Mouse (Mus musculus) T-helper 2 cell (primary cell): ENCODE results near the gene Gstm1.
"Not testable (repeated sequence)": the region's sequence is repeated elsewhere in the genome, so short reads cannot be mapped to it uniquely, and the experiment has no call there.

Experiments used
- in situ Hi-C: fragments of 300-600 bp; cut with MboI, MseI; formaldehyde crosslinking; loops from one replicate; pipeline ENCODE4 v1.15.1; 2025; ENCODE audit warnings: high pct_unique_total_duplicates

The Gstm1 gene

DNA sequence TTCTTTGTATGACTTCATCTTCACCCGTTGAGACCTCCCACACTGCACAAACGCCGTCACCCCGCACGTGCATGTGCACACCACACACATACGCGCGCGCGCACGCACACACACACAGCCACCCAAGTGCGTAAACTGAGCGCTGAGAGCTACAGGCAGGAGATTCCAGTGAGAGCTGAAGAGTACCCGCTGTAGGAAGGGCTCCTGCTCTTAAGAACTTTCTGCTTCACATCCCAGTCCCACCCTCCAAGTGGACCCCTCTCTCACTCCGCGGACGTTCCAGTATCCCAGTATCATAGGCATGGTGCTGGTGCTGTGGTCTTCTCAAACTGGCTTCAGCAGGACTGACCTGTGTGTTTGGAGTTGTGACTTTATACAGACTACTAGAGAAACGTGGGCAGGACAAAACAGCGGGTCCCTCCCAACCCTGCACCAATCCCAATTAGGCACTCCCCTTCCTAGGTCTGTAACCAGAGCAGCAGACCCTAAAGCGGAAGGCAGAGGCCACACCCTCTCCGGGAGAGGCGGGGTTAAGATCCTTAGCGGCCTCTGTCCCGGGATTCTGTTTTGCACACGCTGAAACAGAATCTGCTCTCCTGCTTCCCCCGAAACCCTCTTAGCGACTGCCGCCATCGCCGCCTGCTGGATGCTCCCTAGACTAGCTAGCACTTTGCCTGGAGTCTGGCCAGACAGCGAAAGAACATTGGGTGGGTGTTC lies at the start of gene Gstm1:
Gene Gstm1 (minus strand): TSS at position 501 of the 717 bp plus-strand sequence.
- in situ Hi-C loops = no loop called here

DNA sequence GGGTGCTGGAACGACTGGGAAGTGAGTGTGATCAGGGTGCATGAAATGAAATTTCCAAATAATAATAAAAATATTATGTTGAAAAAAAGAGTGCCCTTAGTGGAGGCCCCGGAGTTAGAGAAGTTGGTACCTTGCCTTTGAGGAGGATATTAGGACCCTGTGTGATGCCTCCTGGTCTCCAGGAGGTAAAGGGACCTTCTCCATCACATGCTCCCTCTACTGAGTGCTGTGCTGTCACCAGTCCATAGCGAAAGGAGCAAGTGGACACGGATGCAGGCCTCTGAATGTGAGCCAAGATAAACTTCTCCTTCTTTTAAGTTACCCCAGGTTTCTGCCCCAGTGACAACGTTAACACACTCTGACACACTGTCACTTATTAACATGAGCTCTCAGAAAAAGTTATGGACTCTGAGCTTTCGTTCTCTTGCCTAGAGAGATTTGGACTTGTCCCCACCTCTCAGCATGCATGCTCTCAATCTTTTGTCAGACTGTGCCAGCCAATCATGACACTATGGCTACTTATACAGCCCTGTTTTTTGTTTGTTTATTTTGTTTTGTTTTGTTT lies 49.7 kb upstream of the Gstm1 start:
- in situ Hi-C loops = no loop called here

DNA sequence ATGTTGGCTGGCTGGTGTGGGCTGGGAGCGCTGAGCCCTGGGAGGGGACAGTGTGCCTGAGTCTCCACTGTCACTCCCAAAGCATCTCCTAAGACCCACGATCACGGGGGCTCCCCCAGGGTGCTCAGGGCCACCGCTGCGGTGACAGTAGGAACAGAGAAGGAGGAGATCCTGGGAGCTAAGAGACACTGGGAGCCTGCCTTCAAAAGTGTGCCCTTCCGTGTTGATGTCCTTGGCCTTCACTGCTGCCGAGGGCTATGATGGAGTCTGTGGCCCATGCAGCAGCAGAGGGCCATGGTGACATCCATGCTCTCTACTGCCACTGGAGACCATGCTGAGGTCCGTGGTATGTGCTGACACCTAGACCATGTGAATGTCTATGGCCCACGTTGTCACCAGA lies 47.8 kb upstream of the Gstm1 start:
- in situ Hi-C loops = no loop called here

DNA sequence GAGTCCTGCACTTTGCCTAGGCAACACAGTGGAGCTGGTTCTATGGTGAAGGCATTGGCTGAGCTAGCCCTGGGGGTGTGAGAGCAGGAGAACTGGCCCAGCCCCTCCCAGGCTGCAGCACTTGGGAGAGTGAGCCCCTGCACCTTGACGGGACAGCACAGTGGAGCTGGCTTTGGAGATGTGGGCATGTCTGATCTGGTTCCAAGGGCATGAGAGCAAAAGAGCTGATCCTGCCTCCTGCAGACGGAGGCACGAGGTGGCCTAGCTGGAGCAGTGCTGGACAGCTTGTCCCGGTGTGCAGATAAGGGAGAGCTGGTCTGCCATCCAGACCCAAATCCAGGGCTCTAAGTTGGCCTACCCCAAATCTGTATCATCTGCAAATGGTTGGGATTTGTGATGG lies 46.9 kb upstream of the Gstm1 start:
- in situ Hi-C loops = no loop called here

DNA sequence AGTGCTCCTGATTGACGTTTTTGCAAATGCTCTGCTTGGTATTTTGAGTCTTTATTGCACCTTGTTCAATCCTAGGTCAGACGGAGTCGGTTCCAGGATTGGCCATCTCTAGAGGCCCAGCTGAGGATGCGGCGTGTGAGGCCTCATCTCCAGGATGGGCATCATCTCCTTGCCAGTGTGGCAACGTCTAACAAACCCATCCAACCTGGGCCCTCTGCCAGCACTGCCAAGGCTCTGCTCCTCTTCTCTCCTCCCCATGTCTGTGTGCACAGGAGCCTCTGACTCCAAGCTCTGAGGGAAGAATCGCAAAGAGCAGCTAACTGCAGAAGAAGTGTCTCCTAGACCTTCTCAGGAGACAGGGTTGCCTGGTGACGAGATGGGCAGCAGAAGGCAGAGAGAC lies 44.9 kb upstream of the Gstm1 start:
- in situ Hi-C loops = no loop called here

DNA sequence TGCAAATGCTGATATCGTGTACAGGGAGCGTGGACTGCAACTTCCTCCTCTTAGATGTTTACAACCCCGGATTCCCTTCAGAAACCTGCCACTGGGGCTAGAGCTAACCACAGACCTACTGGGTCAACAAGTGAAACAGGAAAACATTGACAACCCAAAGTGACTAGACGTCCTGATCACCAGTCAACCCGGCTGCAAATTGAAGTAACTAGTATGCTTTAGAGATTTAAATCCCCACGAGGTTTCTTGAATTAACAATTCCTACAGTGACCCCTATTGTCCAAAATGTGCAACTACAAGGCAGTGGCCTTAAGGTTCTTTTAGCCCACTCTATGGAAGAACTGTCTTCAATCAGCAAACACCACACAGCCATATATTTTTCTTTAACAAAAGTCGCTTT lies 43.6 kb upstream of the Gstm1 start:
- in situ Hi-C loops = no loop called here

DNA sequence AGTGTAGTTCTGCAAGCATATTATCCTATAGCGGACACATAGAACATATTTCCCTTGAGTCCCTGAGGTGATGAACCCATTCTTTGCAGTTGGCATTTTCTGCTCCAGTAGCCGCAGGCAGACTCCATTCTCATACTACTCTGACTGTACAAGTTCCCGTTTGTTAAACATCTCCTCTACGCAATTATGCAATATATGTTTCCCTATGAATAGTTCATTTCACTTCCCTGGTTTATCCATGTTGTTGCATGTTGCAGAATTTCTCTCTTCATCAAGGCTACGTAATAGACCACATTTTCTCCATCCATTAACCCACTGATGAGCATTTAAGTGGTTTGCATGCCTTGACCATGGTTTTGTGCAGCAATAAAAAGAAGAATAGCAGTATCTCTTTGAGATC lies 32.7 kb upstream of the Gstm1 start:
- in situ Hi-C loops = no loop called here

DNA sequence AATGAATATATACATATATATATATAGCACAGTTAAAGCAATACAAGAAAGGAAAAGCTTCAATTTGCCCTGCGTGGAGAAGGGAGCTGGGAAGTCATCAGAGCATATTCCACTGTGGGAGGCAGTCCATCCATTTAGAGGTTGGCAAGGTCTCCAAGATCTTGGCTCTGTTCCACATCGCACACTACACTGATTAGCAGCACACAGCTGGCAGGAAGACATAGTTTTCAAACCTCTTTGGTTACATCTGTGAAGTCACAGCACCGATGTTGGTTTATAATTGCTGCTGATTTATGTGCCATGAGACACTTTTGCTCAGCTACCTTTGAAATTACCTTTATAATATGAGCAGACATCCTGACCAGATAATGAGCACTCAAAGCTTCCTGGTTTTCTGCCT lies 30.5 kb upstream of the Gstm1 start:
- in situ Hi-C loops = no loop called here

DNA sequence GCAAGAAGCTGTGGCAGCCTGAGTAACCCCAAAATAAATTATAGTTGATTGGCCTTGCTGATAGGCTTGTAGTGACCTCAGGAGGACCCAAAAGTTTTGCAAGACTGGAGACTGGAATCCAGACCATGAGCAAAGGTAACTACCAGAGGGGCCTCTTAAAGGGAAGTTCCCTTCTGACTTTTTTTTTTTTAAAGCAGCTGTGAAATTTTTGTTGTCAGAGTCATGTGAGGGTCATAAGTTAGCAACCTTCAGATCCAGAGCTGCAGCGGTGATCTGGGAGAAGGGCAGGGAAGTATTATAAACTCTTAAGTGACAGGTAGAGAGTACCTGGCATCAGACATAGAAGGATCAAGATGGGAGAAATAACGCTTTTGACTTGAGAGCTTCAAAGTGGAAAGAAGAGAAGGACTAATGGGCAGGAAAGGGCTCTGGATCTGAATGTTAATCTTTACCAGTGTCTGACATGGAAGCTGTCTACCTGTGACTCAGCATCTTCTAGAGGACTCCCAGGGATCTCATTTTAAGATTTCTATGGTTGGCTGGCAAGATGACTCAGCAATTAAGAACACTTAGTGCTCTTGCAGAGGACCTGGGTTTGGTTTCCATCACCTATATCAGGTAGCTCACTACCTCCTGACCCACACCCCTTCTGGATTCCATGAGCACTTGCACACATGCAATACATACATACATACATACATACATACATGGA lies 29.3 kb upstream of the Gstm1 start:
- in situ Hi-C loops = no loop called here

DNA sequence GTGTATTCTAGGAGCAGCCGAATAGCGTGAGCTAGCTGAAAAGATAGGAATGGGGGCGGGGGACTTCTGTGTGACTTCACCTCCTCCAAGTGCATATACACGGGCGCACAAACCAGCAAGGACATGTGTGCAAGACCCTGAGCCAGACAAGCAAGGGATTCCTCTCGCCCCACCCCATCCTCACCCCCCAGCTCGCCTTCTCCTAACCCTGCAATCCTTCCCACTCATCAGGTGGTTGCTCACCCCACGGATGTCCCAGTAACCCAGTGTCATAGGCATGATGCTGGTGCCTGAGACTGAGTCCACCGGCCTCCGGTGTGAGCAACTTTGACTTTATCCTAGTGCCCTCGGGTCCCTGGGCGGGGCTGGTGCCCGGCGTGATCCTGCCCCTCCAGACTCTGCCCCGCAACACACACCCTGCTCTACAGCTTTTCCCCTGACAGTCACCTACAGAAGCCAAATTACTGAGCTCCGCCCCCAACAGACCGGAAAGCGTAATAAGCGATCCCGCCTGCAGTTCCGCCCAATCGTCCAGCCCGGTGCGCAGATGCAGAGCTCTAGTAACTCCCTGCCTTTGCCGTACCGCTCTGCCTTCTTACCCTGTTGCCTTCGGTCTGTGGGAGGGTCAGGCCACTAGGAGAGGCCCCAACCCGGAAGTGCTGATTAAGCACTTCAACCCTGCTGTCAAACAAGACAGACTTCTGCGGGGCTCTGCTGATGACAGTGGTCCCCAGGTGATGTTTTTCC lies 26.8 kb upstream of the Gstm1 start, which contains the start of gene Gstm4:
Gene Gstm4 (minus strand): TSS at position 501 of the 747 bp plus-strand sequence.
- in situ Hi-C loops = no loop called here

DNA sequence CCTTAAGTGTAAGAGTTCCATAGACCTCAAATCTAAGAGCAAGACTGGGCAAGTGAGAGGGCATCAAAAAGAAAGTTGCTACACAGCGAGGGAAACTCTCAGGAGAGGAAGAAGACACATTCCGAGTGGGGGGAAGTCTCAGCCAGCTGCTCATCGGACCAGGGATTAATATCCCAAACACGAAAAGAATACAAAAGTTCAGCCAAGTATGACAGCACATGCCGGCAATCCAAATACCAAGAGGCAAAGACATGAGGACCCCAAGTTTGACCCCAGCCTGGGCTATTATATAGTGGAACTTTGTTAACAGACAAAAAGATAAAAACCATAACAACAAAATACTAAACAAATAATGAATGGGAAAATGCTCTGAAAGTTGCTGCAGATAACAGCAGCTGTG lies 15.4 kb upstream of the Gstm1 start:
- in situ Hi-C loops = no loop called here

DNA sequence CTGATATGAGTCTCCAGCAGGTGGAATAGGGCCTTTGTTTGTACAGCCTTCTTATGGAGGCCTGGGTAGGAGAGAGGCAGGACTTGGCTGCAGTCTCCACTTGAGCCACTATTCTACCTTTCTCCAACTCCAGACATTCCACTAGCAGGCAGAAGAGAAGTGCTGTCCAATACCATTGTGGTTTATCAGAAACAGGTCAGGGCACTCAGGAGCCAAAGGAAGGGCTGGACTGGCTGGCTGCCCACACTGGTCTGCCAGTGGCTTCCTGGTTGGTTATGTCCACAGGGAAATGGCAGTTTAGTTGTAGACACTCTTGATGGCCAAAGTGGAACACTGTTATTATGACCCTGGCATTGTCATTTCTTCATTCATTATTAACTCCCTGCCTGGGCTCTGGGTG lies 14.3 kb upstream of the Gstm1 start:
- in situ Hi-C loops = no loop called here

DNA sequence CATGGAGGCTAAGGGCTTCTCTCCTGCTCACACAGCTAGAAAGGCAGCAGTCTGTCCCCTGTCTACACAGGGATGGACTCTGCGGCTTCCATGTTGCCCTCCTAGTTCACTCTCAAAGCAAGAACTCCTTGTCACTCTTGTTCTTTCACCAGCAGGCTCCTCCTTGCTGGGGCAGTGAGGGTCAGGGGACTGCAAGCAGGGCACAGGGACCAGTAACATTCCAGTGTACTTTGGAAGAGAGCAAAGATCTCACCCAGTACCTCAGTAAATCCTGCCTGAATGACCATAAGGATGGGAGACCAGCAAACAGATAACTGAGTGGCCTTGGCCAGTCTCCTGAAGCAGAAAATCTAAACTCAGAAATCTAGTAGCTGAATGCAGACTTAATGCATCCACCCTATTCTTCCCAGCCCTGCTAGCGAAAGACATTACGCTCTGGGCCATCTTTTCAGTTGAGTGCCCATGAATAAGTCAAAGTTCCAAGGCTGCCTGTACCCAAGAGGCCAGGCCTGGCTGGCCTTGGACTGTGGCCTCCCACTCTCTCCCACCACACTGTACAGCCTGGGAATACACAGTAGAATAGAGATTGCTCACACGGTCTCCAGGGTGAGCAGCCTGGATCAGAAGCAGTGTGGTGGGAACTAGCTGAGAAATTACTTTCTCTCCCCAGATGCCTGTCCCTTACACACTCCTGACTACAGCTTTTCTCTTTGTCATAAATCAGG lies 11.0 kb upstream of the Gstm1 start:
- in situ Hi-C loops = no loop called here

DNA sequence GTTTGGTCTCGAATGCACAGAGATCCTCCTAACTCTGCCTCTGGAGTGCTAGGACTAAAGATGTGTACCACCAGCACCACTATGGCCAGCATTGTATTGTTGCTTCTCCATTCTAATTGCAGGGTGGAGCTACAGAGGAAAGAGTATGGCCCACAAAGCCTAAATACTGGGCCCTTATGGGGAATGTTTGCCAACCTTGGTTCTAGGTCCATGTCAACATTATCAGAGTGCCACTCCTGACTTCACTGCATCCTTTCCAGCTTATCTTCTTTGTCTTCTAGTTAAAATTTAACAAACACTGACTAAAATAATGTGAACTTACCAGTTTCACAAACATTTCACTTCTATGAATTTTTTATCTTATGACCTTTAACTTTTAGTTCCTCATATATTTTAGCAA lies 8.8 kb upstream of the Gstm1 start:
- in situ Hi-C loops = no loop called here

DNA sequence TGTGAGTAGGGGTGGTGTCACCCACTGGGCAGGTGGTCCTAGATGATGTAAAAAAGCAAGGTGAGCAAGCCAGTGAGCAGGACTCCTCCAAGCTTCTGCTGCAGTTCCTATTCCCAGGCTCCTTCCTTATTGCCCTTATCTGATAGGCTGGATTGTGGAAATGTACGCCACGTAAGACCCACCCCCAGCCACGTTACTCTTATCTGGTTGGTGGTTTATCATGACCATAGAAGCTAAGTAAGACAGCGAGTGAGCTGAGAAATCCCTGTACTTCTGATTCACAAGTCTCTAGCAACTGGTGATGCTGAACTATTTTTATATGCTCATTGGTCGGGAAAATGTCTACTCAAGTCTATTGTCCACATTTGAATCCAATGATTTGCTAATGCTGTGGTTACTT lies 8.3 kb upstream of the Gstm1 start:
- in situ Hi-C loops = no loop called here

DNA sequence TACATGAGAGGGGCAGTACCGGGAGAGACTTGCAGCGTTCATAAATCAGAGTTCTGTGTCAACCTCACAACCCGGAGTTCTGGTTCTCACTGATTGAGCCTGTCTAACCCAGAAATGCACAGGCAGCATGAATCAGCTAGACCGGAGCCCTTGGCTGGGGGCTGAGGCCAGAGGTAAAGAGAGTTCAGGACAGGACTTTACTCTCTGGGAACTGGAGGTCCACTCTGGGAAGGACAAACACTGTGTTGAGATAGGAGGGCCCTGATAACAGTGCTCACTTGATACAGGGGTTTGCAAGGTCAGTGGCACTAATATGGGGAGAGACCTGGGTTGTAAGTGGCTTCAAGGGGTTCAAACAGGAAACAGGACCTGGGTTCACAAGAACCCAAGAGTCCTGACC lies 7.5 kb upstream of the Gstm1 start:
- in situ Hi-C loops = no loop called here

DNA sequence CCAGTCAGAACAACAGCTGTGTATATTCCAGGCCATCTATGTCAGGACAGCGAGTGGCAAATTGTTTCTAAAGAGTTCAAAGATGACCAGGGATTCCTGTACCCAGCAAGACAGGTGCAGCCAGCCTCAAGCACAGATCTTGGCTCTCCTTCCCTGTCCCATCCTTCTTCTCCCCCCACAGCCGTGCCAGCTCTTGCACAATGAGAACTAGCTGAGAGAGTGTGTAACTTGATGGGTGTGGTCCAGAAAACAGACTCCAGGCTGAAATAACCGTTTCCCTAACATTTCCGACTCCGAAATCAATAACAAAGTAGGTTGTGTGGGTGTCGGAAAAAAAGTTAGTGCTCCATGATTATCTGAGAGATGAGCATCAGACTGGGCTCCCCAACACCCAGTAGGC lies 4.9 kb upstream of the Gstm1 start:
- in situ Hi-C loops = no loop called here

DNA sequence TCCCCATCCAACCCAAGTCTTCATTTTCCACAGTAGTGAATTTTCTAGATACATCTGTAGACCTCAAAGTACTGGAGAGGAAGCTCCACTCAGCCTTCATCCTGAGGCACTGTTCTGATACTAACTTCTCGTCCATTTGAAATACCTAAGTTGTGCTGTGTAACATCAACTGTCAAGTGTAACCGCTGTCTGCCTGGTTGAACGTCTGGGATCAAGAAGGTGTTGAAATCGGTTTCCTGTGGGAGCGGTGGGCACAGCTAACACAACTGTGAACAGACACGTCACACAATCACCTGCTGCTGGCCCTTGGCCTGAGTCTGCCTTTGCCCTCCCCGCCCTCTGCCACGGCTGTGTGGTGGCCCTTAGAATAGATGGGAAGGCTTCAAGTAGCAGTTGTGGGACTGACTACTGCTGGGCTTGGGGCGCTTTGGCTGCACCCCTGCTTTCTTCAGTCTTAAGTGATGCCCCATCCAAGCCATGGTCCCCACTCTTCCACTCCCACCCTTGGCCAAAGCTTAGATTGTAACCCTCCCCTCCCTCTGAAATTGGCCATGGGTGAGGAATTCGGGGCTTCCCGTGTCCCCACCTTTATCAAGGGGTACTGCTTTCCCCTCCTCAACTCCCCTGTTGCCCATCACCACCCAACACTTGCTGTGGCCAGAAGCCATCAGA lies 2.7 kb upstream of the Gstm1 start:
- in situ Hi-C loops = not testable (repeated sequence)

DNA sequence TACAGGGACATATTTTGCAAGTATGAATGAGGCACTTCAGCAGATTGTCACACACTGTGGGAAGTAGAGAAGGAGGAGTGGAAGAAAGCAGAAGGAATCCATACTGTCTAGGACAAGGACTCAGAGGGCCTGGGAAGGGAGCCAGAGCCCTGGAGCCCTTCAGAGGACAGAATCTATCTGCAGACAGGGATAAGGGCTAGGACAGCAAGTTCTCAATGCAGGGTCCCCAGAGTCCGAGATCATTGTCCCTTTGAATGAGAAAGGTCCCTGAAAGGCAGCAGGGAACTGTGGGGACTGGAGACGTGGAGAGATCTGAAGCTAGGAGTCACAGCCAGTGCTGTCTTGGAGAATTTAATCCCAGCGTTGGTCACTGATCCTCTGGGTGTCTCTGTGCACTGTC lies 1.5 kb upstream of the Gstm1 start:
- in situ Hi-C loops = not testable (repeated sequence)

DNA sequence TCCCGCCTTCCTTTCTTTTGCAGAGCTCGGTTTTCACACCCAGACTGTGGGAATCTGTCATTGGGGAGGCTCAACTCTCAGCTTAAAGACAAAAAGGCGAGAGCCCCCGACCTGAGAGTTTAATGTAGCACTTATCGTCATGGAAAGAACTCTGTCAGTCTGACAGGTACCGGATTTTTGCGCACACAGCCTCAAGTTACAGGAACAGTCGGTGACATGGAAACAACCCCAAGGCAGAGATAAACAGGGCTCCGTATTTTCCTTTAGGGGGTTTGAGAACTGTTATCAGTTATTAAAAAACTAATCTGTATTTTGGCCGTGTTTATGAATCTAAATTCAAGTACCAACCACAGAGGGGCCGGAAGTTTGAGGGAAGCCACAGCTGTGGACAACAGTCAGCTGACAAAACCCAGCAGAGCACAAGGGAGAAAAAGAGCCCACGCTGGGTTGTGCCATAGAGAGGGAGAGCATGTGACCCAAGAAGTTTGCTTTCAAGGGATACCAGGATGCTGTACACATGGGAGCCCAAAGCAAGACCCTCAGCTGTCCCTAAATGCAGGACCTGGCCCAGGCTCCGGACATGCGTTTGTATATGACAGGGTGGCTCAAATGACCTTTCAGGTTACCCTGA lies 532 bp upstream of the Gstm1 start:
- in situ Hi-C loops = no loop called here

DNA sequence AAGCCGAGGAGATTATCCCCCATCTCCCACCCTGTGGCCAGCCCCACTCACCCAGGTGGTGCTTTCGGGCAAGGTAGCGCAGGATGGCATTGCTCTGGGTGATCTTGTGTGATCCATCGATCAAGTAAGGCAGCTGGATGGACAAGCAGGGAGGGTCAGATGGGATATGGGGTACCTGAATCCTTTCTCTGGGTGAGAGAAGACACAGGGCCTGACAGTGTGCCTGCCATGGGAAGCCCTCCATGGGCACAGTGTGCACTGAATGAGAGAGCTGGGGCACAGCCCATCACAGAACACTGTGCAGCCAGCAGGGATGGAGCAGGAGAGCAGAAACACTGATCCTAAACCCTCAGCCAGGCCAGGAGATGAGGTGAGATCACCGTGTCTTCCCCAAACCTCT lies 1.3 kb downstream of the Gstm1 start:
- in situ Hi-C loops = not testable (repeated sequence)
